Mouse (Mus musculus) frontal cortex, postnatal 36 days (tissue): ENCODE data around the gene Ascl2.
A peak's percentile ranks its signal among the peaks of the same experiment; 100 is the strongest.

ENCODE experiments used
- DNase-seq, 2 experiments: peaks; one replicate each; pipeline ENCODE4 v3.0.0; 2022; ENCODE audit warnings: low spot score in 2 of 2

Gene Ascl2

GRCm38 (mm10) chr7:142968809-142969511 lies at the start of gene Ascl2:
Gene Ascl2, minus strand, starts transcription at chr7:142969264.
- peak in 1 of 2 experiments; percentile 1 for DNase-seq

DNA sequence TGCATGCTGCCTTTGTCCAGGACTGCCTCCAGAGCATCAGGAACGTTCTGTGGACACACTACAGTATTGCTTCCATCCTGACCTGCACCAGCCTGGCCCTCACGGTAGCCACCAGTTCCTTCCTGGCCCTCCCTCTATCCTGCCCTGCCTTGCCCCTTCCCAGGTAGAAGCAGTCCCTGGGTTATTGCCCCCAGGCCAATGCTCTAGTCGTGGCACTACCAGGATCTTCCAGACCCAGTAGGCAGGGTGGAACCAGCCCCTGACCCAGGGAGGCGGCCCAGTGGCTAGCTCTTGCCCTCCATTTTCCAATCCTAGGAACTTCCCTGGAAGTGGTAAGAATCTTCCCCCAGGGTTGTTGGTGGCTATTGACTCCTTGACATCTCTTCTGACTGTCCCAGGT lies 48.1 kb upstream of the Ascl2 start:
- no peak for DNase-seq

GRCm38 (mm10) chr7:143016424-143017142 lies 47.5 kb upstream of the Ascl2 start:
- no peak for DNase-seq

GRCm38 (mm10) chr7:143015755-143016423 lies 46.8 kb upstream of the Ascl2 start:
- peak; percentile 49 to 58 for DNase-seq

- no peak for DNase-seq
Observed at GRCm38 (mm10) chr7:143014862-143015659, 46.0 kb upstream of the Ascl2 start.

DNA sequence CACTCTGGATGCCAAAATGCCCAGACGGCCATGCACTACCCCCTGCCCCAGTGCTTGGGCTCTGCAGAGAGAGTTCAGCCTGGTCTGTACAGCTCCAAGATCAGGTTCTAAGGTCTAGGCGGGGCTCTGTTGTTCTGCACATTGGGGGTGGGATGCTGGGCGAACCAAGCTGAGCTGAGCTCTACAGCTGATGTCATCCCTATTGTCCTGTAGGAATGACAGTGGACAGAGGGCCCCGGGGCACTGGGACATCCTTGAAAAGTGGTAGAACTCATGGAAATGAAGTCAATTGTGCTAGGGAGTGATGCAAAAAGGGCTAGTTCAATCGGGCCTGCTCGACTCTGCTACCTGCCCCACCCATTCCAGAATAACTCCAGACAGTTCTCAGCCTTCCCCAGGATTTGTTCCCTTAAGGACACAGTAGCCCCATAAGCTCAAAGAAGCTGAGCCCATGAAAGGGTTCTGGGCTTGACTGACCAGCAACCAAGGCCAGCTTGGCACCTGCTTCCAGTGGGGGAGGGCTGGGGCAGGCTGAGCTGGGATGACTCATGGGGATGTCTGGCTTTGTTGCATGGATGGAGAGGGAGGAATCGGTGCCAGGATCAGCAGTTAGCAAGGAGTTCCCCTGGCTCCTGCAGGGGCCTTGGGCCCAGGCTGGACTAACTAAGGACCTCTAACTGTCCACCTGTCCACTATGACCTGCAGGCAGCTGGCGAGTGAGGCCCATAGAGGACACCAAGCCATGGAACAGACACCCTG lies 44.5 kb upstream of the Ascl2 start:
- DNase-seq = peak; percentile 40 to 47

DNA sequence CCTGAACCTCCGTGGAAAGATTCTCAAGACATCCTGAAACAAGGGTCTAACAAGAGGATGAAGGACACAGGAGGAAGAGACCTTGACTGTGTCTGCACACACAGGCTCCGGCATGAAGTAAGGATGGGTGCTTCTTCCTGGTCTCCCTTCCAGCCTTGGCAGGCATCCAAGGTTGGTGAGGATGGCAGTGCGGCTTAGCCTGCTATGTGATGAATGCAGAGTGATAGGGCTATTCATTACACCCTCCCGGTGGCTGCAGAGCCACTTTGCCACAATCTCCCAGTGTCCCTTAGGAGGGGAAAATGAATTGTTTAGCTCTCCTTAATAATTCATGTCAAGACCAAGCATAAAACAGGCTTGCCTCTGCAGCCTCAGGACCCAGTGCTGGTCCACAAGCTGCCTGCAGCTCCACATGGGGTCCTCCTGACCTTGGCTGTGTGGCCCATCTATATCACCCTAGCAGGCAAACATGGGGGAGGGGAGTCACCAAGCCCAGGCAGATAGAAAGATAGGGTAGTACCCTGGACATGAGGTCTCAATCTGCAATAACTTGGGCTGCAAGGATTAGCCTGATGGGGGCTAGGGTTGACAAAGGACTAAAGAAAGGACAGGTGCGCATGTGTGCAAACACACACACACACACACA lies 43.3 kb upstream of the Ascl2 start:
- no peak for DNase-seq

DNA sequence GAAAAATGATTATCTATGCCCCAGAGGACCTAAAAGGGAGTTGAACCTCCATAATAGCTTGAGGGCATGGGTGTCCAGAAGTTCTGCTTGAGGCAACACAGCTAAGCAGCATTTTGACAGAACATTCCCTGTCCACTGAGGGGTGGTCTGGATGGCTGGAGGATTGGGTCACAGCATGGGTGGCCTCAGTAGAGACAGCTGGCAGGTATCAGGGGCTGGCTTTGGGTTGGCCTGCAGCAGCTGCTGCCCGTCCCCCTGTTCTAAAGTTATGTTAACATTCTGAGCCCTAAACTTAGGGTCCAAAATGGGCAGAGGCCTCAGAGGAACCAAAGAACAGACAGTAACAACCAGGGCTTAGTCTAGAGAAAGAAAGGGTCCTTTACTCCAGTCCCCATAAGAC lies 42.2 kb upstream of the Ascl2 start:
- no peak for DNase-seq

- no peak for DNase-seq
Observed at GRCm38 (mm10) chr7:143009996-143010395, 40.9 kb upstream of the Ascl2 start.

DNA sequence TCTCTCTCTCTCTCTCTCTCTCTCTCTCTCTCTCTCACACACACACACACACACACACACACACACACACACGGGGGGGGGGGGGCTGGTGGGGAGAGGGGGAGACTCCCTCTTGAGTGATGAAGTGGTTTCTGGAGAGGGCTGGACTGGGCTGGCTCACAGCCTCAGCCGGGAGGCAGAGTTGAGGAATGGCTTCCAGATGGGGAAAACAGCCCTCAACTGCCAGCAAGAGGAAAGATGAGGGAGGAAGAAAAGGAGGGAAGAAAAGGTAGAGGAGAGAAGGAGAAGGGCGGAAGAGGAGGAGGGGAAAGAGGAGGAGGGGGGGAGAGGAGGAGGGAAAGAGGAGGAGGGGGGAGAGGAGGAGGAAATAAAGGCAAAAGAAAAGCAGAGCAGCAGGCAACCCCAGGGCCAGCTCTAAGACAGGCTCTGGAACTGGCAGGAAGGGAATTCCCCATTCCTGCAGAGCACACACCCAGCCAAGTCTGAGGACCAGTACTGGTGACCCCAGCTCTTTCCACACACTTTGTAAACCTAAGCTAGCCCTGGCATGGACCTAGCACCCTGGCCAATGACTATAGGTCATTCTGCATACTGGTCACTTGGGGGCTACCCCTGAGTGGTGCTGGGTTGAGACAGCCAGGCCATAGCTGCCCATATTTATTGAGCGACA lies 40.1 kb upstream of the Ascl2 start:
- DNase-seq = no peak

DNA sequence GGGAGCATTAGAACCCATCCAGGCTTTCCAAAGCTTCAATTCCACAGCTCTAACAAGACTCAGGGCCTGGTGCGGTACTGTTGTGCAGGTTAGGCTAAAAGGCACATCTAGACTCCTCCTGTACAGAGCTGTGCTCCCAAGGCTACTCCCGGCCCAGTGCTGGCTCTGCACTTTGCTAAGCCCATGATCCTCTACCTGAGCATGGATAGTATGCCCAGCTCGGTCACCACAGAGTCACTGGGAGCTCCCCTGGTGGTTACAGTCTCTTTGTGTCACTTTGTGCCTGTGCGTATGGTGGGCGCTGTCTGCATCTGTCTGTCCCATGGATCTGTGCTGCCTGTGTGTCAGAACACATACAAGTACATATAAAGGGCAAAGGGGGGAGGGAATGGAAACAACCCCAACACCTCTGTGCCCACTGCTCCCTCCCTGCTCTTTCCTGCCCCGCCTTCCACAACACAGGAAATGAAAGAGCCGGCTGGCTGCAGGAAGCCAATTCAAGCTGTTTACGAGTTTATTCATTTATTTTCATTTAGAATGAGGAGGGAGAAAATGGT lies 39.4 kb upstream of the Ascl2 start:
- no peak for DNase-seq

GRCm38 (mm10) chr7:143007599-143008369 lies 38.7 kb upstream of the Ascl2 start:
- DNase-seq = peak; percentile 91 to 93

GRCm38 (mm10) chr7:143006756-143007598 lies 37.9 kb upstream of the Ascl2 start:
- DNase-seq = no peak

- DNase-seq = no peak
Observed at GRCm38 (mm10) chr7:143006097-143006755, 37.2 kb upstream of the Ascl2 start.

DNA sequence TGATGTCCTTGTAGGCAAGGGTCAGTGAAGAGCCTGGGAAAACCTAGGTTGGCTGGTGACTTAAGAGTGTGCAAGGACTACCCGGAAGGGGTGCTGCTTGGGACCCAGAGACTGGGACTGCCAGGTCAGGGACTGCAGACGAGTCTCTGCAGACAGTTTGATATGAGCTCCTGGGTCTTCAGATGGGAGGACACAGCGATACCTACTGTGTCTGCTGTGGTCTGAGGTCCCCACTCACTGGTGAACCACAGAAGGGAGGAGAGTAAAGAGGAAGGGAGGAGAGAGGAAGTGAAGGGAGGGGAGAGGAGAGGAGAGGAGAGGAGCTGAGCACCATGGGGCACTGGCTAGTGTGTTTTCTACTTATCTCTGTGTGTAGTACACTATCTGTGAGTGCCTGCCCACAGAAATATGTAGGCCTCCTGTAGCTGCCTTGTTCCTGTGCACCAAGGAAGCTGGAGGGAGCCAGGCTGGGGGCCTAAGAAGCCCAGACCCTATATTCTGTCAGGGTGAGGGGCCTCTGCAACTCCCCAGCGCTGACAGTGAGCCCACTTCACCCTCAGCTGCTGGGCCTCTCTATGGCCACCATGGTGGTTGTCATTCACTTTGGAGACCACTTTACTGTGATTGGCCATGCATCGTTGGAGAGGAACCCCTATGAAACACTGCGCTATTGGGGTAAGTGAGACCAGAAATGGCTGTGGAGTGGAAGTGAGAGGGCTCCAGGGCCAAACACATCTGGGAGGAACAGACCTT lies 36.5 kb upstream of the Ascl2 start:
- no peak for DNase-seq

- DNase-seq = no peak
Observed at GRCm38 (mm10) chr7:143004727-143005343, 35.8 kb upstream of the Ascl2 start, which contains the start of gene Tspan32. Gene Tspan32, plus strand, starts transcription at chr7:143005046.
